8 mouse cellular contexts compared by ENCODE assay signal in genomic region chr9:37407850-37408502, GRCm38 (mm10). TPM values are rescaled to one million over a fixed set of nuclear protein-coding genes. Genes with fewer than 3 reads are reported as not detected.
A peak's percentile ranks its signal among the peaks of the same experiment; 100 is the strongest.
DNase-seq lines count a peak whose midpoint lies in the region; ATAC-seq lines count a peak whose summit lies in the region.
"Had no signal": no experiment of that assay in that cellular context is flagged by ENCODE, and none has a peak within 500 bp of the region (broad histone marks: within the 10 kb centered on the region; RNA-seq: fewer than 3 reads in every experiment).

No protein-coding gene starts in this region.

- WGBS in lung, embryonic 16.5 days: 17% methylated on average over 19 of the region's 19 CpGs
- 12% methylated on average over 19 of the region's 19 CpGs for WGBS in embryonic facial prominence, embryonic 14.5 days
- WGBS in hindbrain, embryonic 15.5 days: 11% methylated on average over 19 of the region's 19 CpGs

- no peak overlapping the region for H3K4me2 ChIP-seq in lung, embryonic 16.5 days (ENCODE audit: low read depth, low read length)
- peak overlapping the region; percentile 29; the same call in 1 of the 2 replicates for H3K4me2 ChIP-seq in embryonic facial prominence, embryonic 14.5 days (ENCODE audit: low read depth, low read length)
- peak overlapping the region; percentile 47 for H3K4me2 ChIP-seq in hindbrain, embryonic 15.5 days

- H3K9ac ChIP-seq in lung, embryonic 16.5 days (ENCODE audit: low read length): no peak overlapping the region
- H3K9ac ChIP-seq in embryonic facial prominence, embryonic 14.5 days (ENCODE audit: low read depth, low read length): no peak overlapping the region
- no peak overlapping the region for H3K9ac ChIP-seq in hindbrain, embryonic 15.5 days

- no peaks in the 10 kb centered on the region for H3K4me1 ChIP-seq in lung, embryonic 16.5 days (replicated peaks; ENCODE audit: control insufficient read depth, insufficient read depth, low read length)
- H3K4me1 ChIP-seq in embryonic facial prominence, embryonic 14.5 days (ENCODE audit: control insufficient read depth, insufficient read depth, low read length): no peaks in the 10 kb centered on the region
- peaks cover 7% of the 10 kb centered on the region for H3K4me1 ChIP-seq in hindbrain, embryonic 15.5 days (replicated peaks)

- ATAC-seq in lung, embryonic 16.5 days (ENCODE audit: low read depth): peak; percentile 52; the same call in 1 of the 2 replicates
- ATAC-seq in embryonic facial prominence, embryonic 14.5 days (ENCODE audit: low read depth): no peak
- ATAC-seq in hindbrain, embryonic 15.5 days (ENCODE audit: low FRiP score, low read depth): peak; percentile 71

- no peak overlapping the region for H3K27ac ChIP-seq in lung, embryonic 16.5 days (ENCODE audit: low read length)
- no peak overlapping the region for H3K27ac ChIP-seq in embryonic facial prominence, embryonic 14.5 days (replicated peaks; ENCODE audit: low read depth, low read length)
- H3K27ac ChIP-seq in hindbrain, embryonic 15.5 days (replicated peaks): no peak overlapping the region

- H3K27me3 ChIP-seq in lung, embryonic 16.5 days (ENCODE audit: control insufficient read depth, insufficient read depth, low read depth, low read length): no peaks in the 10 kb centered on the region
- peaks cover 11% of the 10 kb centered on the region; the same call in 1 of the 2 replicates for H3K27me3 ChIP-seq in embryonic facial prominence, embryonic 14.5 days (replicated peaks; ENCODE audit: control insufficient read depth, insufficient read depth, low read length)
- no peaks in the 10 kb centered on the region for H3K27me3 ChIP-seq in hindbrain, embryonic 15.5 days

- no peaks in the 10 kb centered on the region for H3K36me3 ChIP-seq in lung, embryonic 16.5 days (ENCODE audit: control insufficient read depth, insufficient read depth, low read length)
- H3K36me3 ChIP-seq in embryonic facial prominence, embryonic 14.5 days (ENCODE audit: control insufficient read depth, insufficient read depth, low read length): no peaks in the 10 kb centered on the region
- no peaks in the 10 kb centered on the region for H3K36me3 ChIP-seq in hindbrain, embryonic 15.5 days

- H3K4me3 ChIP-seq in lung, embryonic 16.5 days (ENCODE audit: low read length): no peak overlapping the region
- H3K4me3 ChIP-seq in embryonic facial prominence, embryonic 14.5 days (ENCODE audit: low read depth, low read length): no peak overlapping the region
- H3K4me3 ChIP-seq in hindbrain, embryonic 15.5 days: peak overlapping the region; percentile 15; the same call in 1 of the 2 replicates

- DNase-seq in lung, postnatal 10 days: no peak
- DNase-seq in embryonic facial prominence, embryonic 14.5 days (ENCODE audit: low spot score): peak; percentile 36
- peak; percentile 53 for DNase-seq in retina, postnatal 1 day
- DNase-seq in layer of hippocampus, adult 9-11 months: no peak
- no peak for DNase-seq in left cerebral cortex, adult 9 months (ENCODE audit: low spot score in 2 of 2)
- DNase-seq: thymus, postnatal 25 days had no signal

- no peaks in the 10 kb centered on the region for H3K9me3 ChIP-seq in lung, embryonic 16.5 days (ENCODE audit: control insufficient read depth, low read length)
- H3K9me3 ChIP-seq in embryonic facial prominence, embryonic 14.5 days (ENCODE audit: control insufficient read depth, low read length): no peaks in the 10 kb centered on the region
- H3K9me3 ChIP-seq in hindbrain, embryonic 15.5 days: no peaks in the 10 kb centered on the region

RNA-seq across cellular contexts. Expression of gene Robo4, which starts 6.3 kb away (rescaled TPM):
- polyA plus RNA-seq in lung, embryonic 16.5 days (2015; fragmentation: Nextera tagmentation; extraction: Ambion mirVana): 24.7 and 29.8 TPM in 2 replicates
- polyA plus RNA-seq in embryonic facial prominence, embryonic 14.5 days (2014; fragmentation: Nextera tagmentation; extraction: Ambion mirVana): 10.8 and 12.4 TPM in 2 replicates
- 4.6 and 8.2 TPM in 2 replicates for polyA plus RNA-seq in hindbrain, embryonic 15.5 days (2015; fragmentation: Nextera tagmentation; extraction: Ambion mirVana)

RNA-seq across cellular contexts. Expression of gene Robo3, which starts 25.1 kb away (rescaled TPM):
- polyA plus RNA-seq in lung, embryonic 16.5 days (2015; fragmentation: Nextera tagmentation; extraction: Ambion mirVana): 0.15 and 0.19 TPM in 2 replicates
- 0.08 and 0.15 TPM in 2 replicates for polyA plus RNA-seq in embryonic facial prominence, embryonic 14.5 days (2014; fragmentation: Nextera tagmentation; extraction: Ambion mirVana)
- 13.0 and 14.1 TPM in 2 replicates for polyA plus RNA-seq in hindbrain, embryonic 15.5 days (2015; fragmentation: Nextera tagmentation; extraction: Ambion mirVana)

RNA-seq across cellular contexts. Expression of gene Hepacam, which starts 40.8 kb away (rescaled TPM):
- 0.35 and 0.40 TPM in 2 replicates for polyA plus RNA-seq in lung, embryonic 16.5 days (2015; fragmentation: Nextera tagmentation; extraction: Ambion mirVana)
- 0.14 and 0.17 TPM in 2 replicates for polyA plus RNA-seq in embryonic facial prominence, embryonic 14.5 days (2014; fragmentation: Nextera tagmentation; extraction: Ambion mirVana)
- polyA plus RNA-seq in hindbrain, embryonic 15.5 days (2015; fragmentation: Nextera tagmentation; extraction: Ambion mirVana): 24.9 and 28.7 TPM in 2 replicates

RNA-seq across cellular contexts. Expression of gene Ccdc15, which starts 59.7 kb away (rescaled TPM):
- polyA plus RNA-seq in lung, embryonic 16.5 days (2015; fragmentation: Nextera tagmentation; extraction: Ambion mirVana): 7.6 TPM in 2 replicates
- polyA plus RNA-seq in embryonic facial prominence, embryonic 14.5 days (2014; fragmentation: Nextera tagmentation; extraction: Ambion mirVana): 6.0 and 6.9 TPM in 2 replicates
- 7.4 and 7.8 TPM in 2 replicates for polyA plus RNA-seq in hindbrain, embryonic 15.5 days (2015; fragmentation: Nextera tagmentation; extraction: Ambion mirVana)

Comparison
In these comparisons a context has a peak if more than half of its experiments do, and no peak if none do; other contexts are left out.
1. DNase-seq: peak in embryonic facial prominence, embryonic 14.5 days (single experiment) and retina, postnatal 1 day (single experiment); none in lung, postnatal 10 days (single experiment), layer of hippocampus, adult 9-11 months (single experiment) and left cerebral cortex, adult 9 months (0 of 2).
2. RNA of gene Robo3, which starts 25.1 kb away (polyA plus RNA-seq): 13.0 to 14.1 TPM in hindbrain, embryonic 15.5 days; 0.08 to 0.15 TPM in embryonic facial prominence, embryonic 14.5 days and 0.15 to 0.19 TPM in lung, embryonic 16.5 days; every median in the first group is over 10 times any median in the second.
3. RNA of gene Hepacam, which starts 40.8 kb away (polyA plus RNA-seq): 24.9 to 28.7 TPM in hindbrain, embryonic 15.5 days; 0.35 to 0.40 TPM in lung, embryonic 16.5 days and 0.14 to 0.17 TPM in embryonic facial prominence, embryonic 14.5 days; every median in the first group is over 10 times any median in the second.